Mouse (Mus musculus): Measurements from ENCODE around the gene Zfp93. TPM values are rescaled to one million over a fixed set of nuclear protein-coding genes. Genes with fewer than 3 reads are reported as not detected.
A peak's percentile ranks its signal among the peaks of the same experiment; 100 is the strongest.

Zfp93 gene
- polyA plus RNA-seq, 2 experiments: 0.58 to 0.75 TPM

DNA sequence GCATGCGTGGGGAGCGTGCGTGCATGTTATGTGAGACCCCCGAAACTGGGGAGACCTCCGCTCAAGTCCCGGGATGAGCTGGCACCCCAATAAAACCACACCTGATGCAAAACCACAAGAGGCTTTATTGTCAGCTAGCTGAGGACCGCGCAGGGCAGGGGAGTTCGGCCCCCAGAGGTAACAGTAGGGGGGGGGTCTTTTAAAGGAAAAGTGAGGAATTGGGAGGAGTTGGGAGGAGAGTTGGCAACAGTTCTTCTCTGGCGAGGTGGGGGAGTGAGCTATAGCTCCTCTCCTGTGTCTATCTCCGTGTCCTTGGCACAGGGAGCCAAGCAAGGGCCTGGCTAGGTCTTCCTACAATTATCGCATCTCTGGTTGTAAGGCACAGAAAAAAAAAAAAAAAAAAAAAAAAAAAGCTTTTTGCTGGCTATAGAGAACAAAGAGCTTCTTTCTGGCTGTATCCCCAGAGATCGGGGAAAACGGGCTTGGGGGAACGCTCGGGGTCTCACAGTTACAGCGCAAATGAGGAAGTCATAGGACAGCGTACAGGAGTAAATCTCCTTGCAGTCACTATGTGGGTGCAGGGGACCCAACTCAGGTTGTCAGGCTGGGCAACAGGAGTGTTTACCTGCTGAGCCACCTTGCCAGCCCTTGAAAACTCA, 29.7 kb downstream of the Zfp93 start:
- Histone ChIP-seq H3K4me3 (ENCODE audit: insufficient read depth in 1 of 2, low read depth in 2 of 2, low read length in 2 of 2) (peak overlapping the region; percentile 56 to 63), H3K27ac (no peak overlapping the region), H3K9me3 (ENCODE audit: control insufficient read depth, low read length) (no peaks in the 10 kb centered on the region), H3K4me2 (ENCODE audit: low read depth) (peak overlapping the region; percentile 82), H3K9ac (replicated peaks) (peak overlapping the region; percentile 42), H3K36me3 (replicated peaks; ENCODE audit: control insufficient read depth, insufficient read depth, low read depth) (no peaks in the 10 kb centered on the region), H3K27me3 (ENCODE audit: control insufficient read depth, insufficient read depth, low read length) (no peaks in the 10 kb centered on the region), H3K4me1 (replicated peaks; ENCODE audit: control insufficient read depth in 2 of 2, insufficient read depth in 2 of 2, low read length in 1 of 2) (peaks cover 6% of the 10 kb centered on the region in 2 experiments)
- 2% methylated on average over 18 of the region's 18 CpGs for WGBS (ENCODE audit: insufficient replicate concordance)
- no peak for DNase-seq (ENCODE audit: low read depth in 3 of 3, low spot score in 3 of 3)
- no peak for TF ChIP-seq EP300 (IDR thresholded peaks at IDR 0.05; ENCODE audit: low read depth)
- TF ChIP-seq CTCF (IDR thresholded peaks at IDR 0.05; ENCODE audit: low read depth): no peak
- peak; percentile 19; the same call in 1 of the 2 replicates for ATAC-seq (ENCODE audit: insufficient read depth)

GRCm38 (mm10) chr7:24300771-24301282, 30.6 kb downstream of the Zfp93 start, which contains the start of gene Zfp61:
Gene Zfp61 (minus strand): TSS chr7:24301232.
- H3K4me3 ChIP-seq (ENCODE audit: insufficient read depth in 1 of 2, low read depth in 2 of 2, low read length in 2 of 2): peak within 1 kb of the TSS; percentile 42 to 63; a peak in 3 of 4 replicates
- ATAC-seq (ENCODE audit: insufficient read depth): peak; percentile 66
- no peaks in the 10 kb centered on the region for H3K36me3 ChIP-seq (replicated peaks; ENCODE audit: control insufficient read depth, insufficient read depth, low read depth)
- DNase-seq (ENCODE audit: low read depth in 3 of 3, low spot score in 3 of 3): peak in 1 of 3 experiments; percentile 53
- H3K4me1 ChIP-seq (replicated peaks; ENCODE audit: control insufficient read depth in 2 of 2, insufficient read depth in 2 of 2, low read length in 1 of 2): peaks cover 6% of the 10 kb centered on the region in 2 experiments
- H3K27ac ChIP-seq: no peak within 1 kb of the TSS
- H3K27me3 ChIP-seq (ENCODE audit: control insufficient read depth, insufficient read depth, low read length): no peaks in the 10 kb centered on the region
- H3K4me2 ChIP-seq (ENCODE audit: low read depth): peak within 1 kb of the TSS; percentile 82
- 2% methylated on average over 13 of the region's 13 CpGs for WGBS (ENCODE audit: insufficient replicate concordance)
- TF ChIP-seq CTCF (IDR thresholded peaks at IDR 0.05; ENCODE audit: low read depth) (no peak), EP300 (IDR thresholded peaks at IDR 0.05; ENCODE audit: low read depth) (no peak)
- peak within 1 kb of the TSS; percentile 5 for H3K9ac ChIP-seq (replicated peaks)
- H3K9me3 ChIP-seq (ENCODE audit: control insufficient read depth, low read length): no peaks in the 10 kb centered on the region

GRCm38 (mm10) chr7:24315726-24316566, 45.7 kb downstream of the Zfp93 start:
- Histone ChIP-seq H3K9me3 (ENCODE audit: control insufficient read depth, low read length) (no peaks in the 10 kb centered on the region), H3K36me3 (replicated peaks; ENCODE audit: control insufficient read depth, insufficient read depth, low read depth) (no peaks in the 10 kb centered on the region), H3K27me3 (ENCODE audit: control insufficient read depth, insufficient read depth, low read length) (no peaks in the 10 kb centered on the region), H3K4me1 (replicated peaks; ENCODE audit: control insufficient read depth in 2 of 2, insufficient read depth in 2 of 2, low read length in 1 of 2) (peaks cover 0 to 9% of the 10 kb centered on the region in 2 experiments; a peak in 2 of 4 replicates), H3K27ac (no peak overlapping the region), H3K4me2 (ENCODE audit: low read depth) (peak overlapping the region; percentile 74), H3K9ac (replicated peaks) (peak overlapping the region; percentile 63), H3K4me3 (ENCODE audit: insufficient read depth in 1 of 2, low read depth in 2 of 2, low read length in 2 of 2) (peak overlapping the region; percentile 54 to 61)
- 25% methylated on average over 29 of the region's 29 CpGs for WGBS (ENCODE audit: insufficient replicate concordance)
- ATAC-seq (ENCODE audit: insufficient read depth): peak; percentile 64
- no peak for TF ChIP-seq EP300 (IDR thresholded peaks at IDR 0.05; ENCODE audit: low read depth)
- TF ChIP-seq CTCF (IDR thresholded peaks at IDR 0.05; ENCODE audit: low read depth): no peak
- no peak for DNase-seq (ENCODE audit: low read depth in 3 of 3, low spot score in 3 of 3)

- H3K27ac ChIP-seq: peak within 1 kb of the TSS; percentile 4
- ATAC-seq (ENCODE audit: insufficient read depth) (peak; percentile 95), DNase-seq (ENCODE audit: low read depth in 3 of 3, low spot score in 3 of 3) (peak; percentile 85 to 86 (median 85))
- peaks cover 0 to 9% of the 10 kb centered on the region in 2 experiments; a peak in 2 of 4 replicates for H3K4me1 ChIP-seq (replicated peaks; ENCODE audit: control insufficient read depth in 2 of 2, insufficient read depth in 2 of 2, low read length in 1 of 2)
- peak within 1 kb of the TSS; percentile 74 for H3K4me2 ChIP-seq (ENCODE audit: low read depth)
- TF ChIP-seq CTCF (IDR thresholded peaks at IDR 0.05; ENCODE audit: low read depth) (no peak), EP300 (IDR thresholded peaks at IDR 0.05; ENCODE audit: low read depth) (no peak)
- H3K9ac ChIP-seq (replicated peaks): peak within 1 kb of the TSS; percentile 67
- no peaks in the 10 kb centered on the region for H3K36me3 ChIP-seq (replicated peaks; ENCODE audit: control insufficient read depth, insufficient read depth, low read depth)
- no peaks in the 10 kb centered on the region for H3K27me3 ChIP-seq (ENCODE audit: control insufficient read depth, insufficient read depth, low read length)
- H3K9me3 ChIP-seq (ENCODE audit: control insufficient read depth, low read length): no peaks in the 10 kb centered on the region
- H3K4me3 ChIP-seq (ENCODE audit: insufficient read depth in 1 of 2, low read depth in 2 of 2, low read length in 2 of 2): peak within 1 kb of the TSS; percentile 54 to 61
- WGBS (ENCODE audit: insufficient replicate concordance): under 1% methylated on average over 33 of the region's 33 CpGs
Measured at GRCm38 (mm10) chr7:24316567-24317092, 46.4 kb downstream of the Zfp93 start, which contains the start of gene Zfp94. Gene Zfp94 (minus strand): TSS chr7:24316666.

All from liver, embryonic 14.5 days (tissue).